Mouse (Mus musculus) neural tube, embryonic 15.5 days (tissue): ENCODE measurements around the gene Best3. TPM values are rescaled to one million over a fixed set of nuclear protein-coding genes. Genes with fewer than 3 reads are reported as not detected.
"Not testable (repeated sequence)": the region's sequence is repeated elsewhere in the genome, so short reads cannot be mapped to it uniquely, and the experiment has no call there.

Source experiments
- ATAC-seq: fragments of 200-750 bp; cut with Nextera tagmentation; 2 replicates; pipeline ENCODE4 v1.8.0; 2017; ENCODE audit warnings: mild to moderate bottlenecking, moderate TSS enrichment, moderate library complexity; ENCODE audit not compliant: low FRiP score
- H3K27ac ChIP-seq: fragments of 300-500 bp; sonication (generic); replicated peaks from 2 replicates; pipeline ENCODE4 v1.5.1; 2015; ENCODE audit warnings: mild to moderate bottlenecking, inconsistent platforms
- H3K27me3 ChIP-seq: fragments of 300-500 bp; sonication (generic); replicated peaks from 2 replicates; pipeline ENCODE4 v1.6.1; 2015; ENCODE audit warnings: inconsistent platforms
- H3K36me3 ChIP-seq: fragments of 300-500 bp; sonication (generic); 2 replicates; pipeline ENCODE4 v1.6.1; 2015; ENCODE audit warnings: inconsistent platforms
- H3K4me1 ChIP-seq: fragments of 300-500 bp; sonication (generic); 2 replicates; pipeline ENCODE4 v1.6.1; 2015; ENCODE audit warnings: inconsistent platforms
- H3K4me2 ChIP-seq: fragments of 300-500 bp; sonication (generic); 2 replicates; pipeline ENCODE4 v1.6.1; 2015; ENCODE audit warnings: inconsistent platforms, mild to moderate bottlenecking, moderate library complexity
- H3K4me3 ChIP-seq: fragments of 300-500 bp; sonication (generic); replicated peaks from 2 replicates; pipeline ENCODE4 v1.5.1; 2015; ENCODE audit warnings: mild to moderate bottlenecking, inconsistent platforms
- H3K9ac ChIP-seq: fragments of 300-500 bp; sonication (generic); replicated peaks from 2 replicates; pipeline ENCODE4 v1.6.1; 2015; ENCODE audit warnings: mild to moderate bottlenecking, inconsistent platforms
- H3K9me3 ChIP-seq: fragments of 300-500 bp; sonication (generic); replicated peaks from 2 replicates; pipeline ENCODE4 v1.6.1; 2016; ENCODE audit warnings: inconsistent platforms
- WGBS: fragments of 180-500 bp; shearing (Covaris S2); methylation state at CpG from one replicate; pipeline ENCODE4 v1.1.7; 2015; ENCODE audit warnings: mixed read lengths; 5-methylcytosine and 5-hydroxymethylcytosine counted together
- polyA plus RNA-seq: library from polyadenylated mRNA; unstranded; fragments of >200 nt; fragmentation: Nextera tagmentation; extraction: Ambion mirVana; gene quantifications from 2 replicates; pipeline ENCODE4 v1.2.1, GENCODE M21; 2015

Gene Best3
- polyA plus RNA-seq, 1 experiment from 2014 or later: 0.14 TPM

DNA sequence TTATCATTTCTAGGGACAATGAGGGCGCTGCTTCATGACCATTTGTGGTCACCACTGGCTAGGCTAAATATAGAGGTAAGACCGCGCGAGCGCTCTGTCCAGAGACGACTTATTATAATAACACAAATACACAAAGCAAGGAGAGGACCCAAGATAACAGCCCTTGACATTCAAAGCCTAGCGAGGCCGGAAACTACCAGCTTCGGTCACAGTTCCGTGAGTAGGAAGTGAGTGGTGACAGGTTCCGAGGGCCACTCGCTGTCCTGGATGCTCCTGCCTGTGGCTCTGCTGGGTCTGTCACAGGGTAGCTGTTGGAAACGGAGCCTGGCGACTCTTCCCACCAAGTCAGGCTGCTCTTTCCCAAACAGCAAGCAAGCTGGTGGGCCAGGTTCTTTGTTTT, 56.2 kb downstream of the Best3 start:
- 90% methylated on average over 14 of the region's 14 CpGs for WGBS
- H3K27me3 ChIP-seq: 0 out of 2 replicates have a peak, but pooled peaks cover 3% of the 10 kb centered on the region
- no peak overlapping the region for H3K9ac ChIP-seq
- no peaks in the 10 kb centered on the region for H3K36me3 ChIP-seq
- H3K4me3 ChIP-seq: no peak overlapping the region
- ATAC-seq: no peak
- peaks cover 9% of the 10 kb centered on the region; the same call in 1 of the 2 replicates for H3K4me1 ChIP-seq
- H3K4me2 ChIP-seq: no peak overlapping the region
- H3K27ac ChIP-seq: no peak overlapping the region
- H3K9me3 ChIP-seq: no peaks in the 10 kb centered on the region

DNA sequence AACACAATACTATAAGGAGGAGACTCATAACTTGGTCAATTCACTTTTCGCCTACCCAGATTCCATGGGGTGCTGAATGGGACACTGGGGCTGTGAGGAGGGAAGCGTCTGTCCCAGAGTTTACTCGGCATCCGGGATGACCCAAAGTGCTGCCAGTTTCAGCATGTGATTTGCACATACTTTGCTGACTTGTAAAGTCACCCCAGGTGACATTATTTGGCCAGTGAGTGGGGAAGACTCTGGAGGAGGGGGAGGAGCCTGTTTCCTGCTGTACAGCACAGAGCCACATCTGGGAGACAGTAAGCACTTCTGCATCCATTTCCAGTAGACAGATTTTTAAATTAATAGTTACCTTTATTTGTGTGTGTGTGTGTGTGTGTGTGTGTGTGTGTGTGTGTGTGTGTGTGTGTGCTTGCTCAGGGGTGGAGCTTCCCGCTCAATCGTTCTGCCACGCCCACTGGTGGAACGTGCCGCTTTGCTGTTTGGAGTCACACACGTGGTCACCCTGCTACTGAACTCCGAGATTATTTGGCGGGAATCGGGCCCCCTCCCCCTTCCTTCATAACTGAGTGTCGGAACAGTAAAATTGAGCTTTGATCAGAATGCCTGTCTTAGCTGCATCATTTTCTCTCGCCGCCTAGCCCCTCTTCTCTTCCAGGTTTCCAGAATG, 57.5 kb downstream of the Best3 start:
- not testable (repeated sequence) for ATAC-seq, H3K9ac ChIP-seq, H3K4me3 ChIP-seq, H3K27me3 ChIP-seq, H3K9me3 ChIP-seq, H3K36me3 ChIP-seq, H3K4me1 ChIP-seq, H3K27ac ChIP-seq
- H3K4me2 ChIP-seq: 0 out of 2 replicates have a peak overlapping the region, but pooled peaks have one; percentile 5
- WGBS: 55% methylated on average over 15 of the region's 16 CpGs

DNA sequence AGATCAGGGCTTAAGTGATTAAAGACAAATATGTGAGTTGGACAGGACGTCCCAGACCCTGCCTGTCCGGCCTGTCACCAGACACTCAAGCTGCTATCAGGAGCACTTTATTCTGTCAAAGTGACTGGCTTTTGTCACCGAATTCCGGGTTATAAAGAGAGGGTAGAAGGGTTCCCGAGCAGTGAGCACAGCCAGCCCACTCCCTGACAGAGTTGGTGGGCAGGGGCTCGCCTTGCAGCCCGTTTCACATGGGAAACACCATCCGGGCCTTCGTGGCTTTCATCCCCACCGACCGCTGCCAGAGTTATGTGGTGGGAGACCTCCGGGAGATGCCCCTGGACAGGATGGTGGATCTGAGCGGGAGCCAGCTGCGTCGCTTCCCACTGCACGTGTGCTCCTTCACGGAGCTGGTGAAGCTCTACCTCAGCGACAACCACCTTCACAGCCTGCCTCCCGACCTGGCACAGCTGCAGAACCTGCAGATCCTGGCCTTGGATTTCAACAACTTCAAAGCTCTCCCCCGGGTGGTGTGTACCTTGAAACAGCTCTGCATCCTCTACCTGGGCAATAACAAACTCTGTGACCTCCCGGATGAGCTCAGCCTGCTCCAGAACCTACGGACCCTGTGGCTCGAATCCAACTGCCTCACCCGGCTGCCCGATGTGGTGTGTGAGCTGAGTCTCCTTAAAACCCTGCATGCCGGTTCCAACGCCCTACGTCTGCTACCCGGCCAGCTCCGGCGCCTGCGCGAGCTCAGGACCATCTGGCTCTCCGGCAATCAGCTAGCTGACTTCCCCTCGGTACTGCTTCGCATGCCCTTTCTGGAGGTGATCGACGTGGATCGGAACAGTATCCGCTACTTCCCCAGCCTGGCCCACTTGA, 59.3 kb downstream of the Best3 start, which contains the start of gene Lrrc10:
Lrrc10 (plus strand) TSS at position 167 of the 882 bp plus-strand sequence.
- Histone ChIP-seq H3K36me3 (peaks cover 12% of the 10 kb centered on the region), H3K4me3 (0 out of 2 replicates have a peak within 1 kb of the TSS, but pooled peaks have one; percentile 5), H3K27me3 (0 out of 2 replicates have a peak, but pooled peaks cover 3% of the 10 kb centered on the region), H3K9me3 (no peaks in the 10 kb centered on the region), H3K27ac (no peak within 1 kb of the TSS), H3K4me1 (peaks cover 9% of the 10 kb centered on the region; the same call in 1 of the 2 replicates), H3K9ac (peak within 1 kb of the TSS; percentile 17; the same call in 1 of the 2 replicates), H3K4me2 (peak within 1 kb of the TSS; percentile 45)
- peak; percentile 53; the same call in 1 of the 2 replicates for ATAC-seq
- 35% methylated on average over 40 of the region's 40 CpGs for WGBS

DNA sequence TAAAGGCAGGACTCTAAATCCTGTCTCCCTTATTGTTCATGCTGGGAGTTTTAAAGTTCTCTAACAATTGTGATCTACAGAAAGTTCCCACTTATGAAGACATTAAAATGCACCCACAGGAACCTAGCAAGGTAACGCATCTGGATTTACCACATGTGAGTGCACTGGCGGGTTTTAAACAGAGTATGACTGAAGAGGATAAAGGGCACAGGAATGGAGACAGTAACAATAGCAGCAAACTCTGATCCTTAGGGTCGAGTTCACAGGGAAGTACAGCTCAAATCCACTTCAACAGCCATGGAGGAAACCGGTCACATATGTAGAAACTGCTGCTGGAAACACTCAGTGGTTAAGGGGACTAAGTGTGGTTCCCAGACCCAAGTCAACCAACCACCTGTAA, 63.1 kb downstream of the Best3 start:
- peaks cover 48% of the 10 kb centered on the region for H3K36me3 ChIP-seq

DNA sequence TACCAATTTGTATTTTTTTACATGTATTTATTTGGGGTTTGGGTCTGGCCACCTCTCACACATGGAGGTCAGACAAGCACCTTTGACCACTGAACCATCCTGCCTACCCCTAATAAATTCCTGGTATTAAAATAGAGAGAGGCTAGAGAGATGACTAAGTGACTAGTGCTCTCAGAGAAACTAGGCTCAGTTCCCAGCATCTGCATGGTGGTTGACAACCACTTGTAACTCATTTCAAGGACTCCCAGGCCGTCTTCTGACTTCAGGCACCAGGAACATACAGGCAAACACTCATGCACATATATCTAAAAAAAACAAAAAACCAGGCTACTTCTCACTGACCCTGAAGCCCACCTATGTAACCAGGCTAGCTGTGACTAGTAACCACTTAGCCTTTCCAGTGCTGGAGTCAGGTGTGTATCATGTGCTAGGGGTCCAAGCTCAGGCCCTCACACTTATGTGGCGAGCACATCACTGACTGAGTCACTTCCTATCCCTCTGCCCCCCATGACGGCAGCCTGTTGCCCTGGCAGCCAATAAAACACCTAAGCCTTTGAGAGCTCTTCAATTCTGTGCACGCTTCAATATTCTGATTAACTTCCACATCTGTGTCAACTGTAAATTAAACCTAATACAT, 64.0 kb downstream of the Best3 start:
- WGBS: 72% methylated on average over 4 of the region's 4 CpGs
- no peak overlapping the region for H3K27ac ChIP-seq
- H3K36me3 ChIP-seq: peaks cover 57% of the 10 kb centered on the region
- no peak overlapping the region for H3K4me3 ChIP-seq
- H3K9ac ChIP-seq: no peak overlapping the region
- H3K4me2 ChIP-seq: no peak overlapping the region
- ATAC-seq: no peak
- peaks cover 9% of the 10 kb centered on the region; the same call in 1 of the 2 replicates for H3K4me1 ChIP-seq
- H3K27me3 ChIP-seq: no peaks in the 10 kb centered on the region
- H3K9me3 ChIP-seq: no peaks in the 10 kb centered on the region

More for the DNA sequence above, 63.1 kb downstream of the Best3 start:
- H3K4me3 ChIP-seq: no peak overlapping the region
- 74% methylated on average over 4 of the region's 4 CpGs for WGBS
- H3K9me3 ChIP-seq: no peaks in the 10 kb centered on the region
- peaks cover 9% of the 10 kb centered on the region; the same call in 1 of the 2 replicates for H3K4me1 ChIP-seq
- H3K4me2 ChIP-seq: no peak overlapping the region
- H3K9ac ChIP-seq: no peak overlapping the region
- no peak overlapping the region for H3K27ac ChIP-seq
- 0 out of 2 replicates have a peak, but pooled peaks cover 3% of the 10 kb centered on the region for H3K27me3 ChIP-seq
- no peak for ATAC-seq

DNA sequence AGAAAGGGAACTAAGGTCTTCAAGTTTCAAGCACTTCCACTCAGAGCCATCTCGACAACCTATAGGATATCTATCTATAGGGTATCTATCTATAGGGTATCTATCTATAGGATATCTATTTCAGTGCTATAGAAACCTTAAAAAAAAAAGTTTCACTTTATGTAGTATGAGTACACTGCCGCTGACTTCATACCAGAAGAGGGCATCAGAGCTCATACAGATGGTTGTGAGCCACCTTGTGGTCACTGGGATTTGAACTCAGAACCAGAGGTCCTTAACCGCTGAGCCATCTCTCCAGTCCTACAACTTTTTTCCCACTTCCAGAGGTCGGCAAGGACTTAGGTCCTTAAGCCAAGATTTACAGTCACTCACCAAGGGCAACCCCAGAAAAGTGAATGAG, 69.6 kb downstream of the Best3 start:
- H3K4me2 ChIP-seq: no peak overlapping the region
- H3K27me3 ChIP-seq: no peaks in the 10 kb centered on the region
- no peaks in the 10 kb centered on the region for H3K9me3 ChIP-seq
- no peak overlapping the region for H3K9ac ChIP-seq
- H3K36me3 ChIP-seq: peaks cover 93% of the 10 kb centered on the region
- 92% methylated on average over 4 of the region's 4 CpGs for WGBS
- peaks cover 14% of the 10 kb centered on the region for H3K4me1 ChIP-seq
- ATAC-seq: no peak
- no peak overlapping the region for H3K4me3 ChIP-seq
- H3K27ac ChIP-seq: no peak overlapping the region

DNA sequence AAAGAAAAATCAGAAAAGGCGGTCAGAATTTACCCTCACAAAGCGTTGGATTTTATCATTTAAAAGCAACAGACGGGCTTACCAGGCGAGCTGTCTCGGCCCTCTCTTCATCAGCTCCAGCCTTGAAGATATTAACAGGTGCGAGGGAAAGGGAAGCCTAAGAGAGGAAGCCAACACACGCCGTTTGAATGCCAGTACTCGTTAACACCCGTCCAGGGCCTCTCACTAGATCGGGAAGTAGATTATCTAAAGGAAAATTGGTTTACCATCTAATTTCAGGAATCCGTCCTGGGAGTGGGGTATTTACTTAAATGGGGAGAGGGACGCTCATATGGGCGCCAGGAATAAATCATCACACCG, 76.8 kb downstream of the Best3 start:
- Histone ChIP-seq H3K4me1 (peaks cover 20% of the 10 kb centered on the region), H3K4me2 (peak overlapping the region; percentile 67), H3K4me3 (peak overlapping the region; percentile 98), H3K27me3 (no peaks in the 10 kb centered on the region), H3K9ac (peak overlapping the region; percentile 83), H3K36me3 (peaks cover 37% of the 10 kb centered on the region), H3K9me3 (no peaks in the 10 kb centered on the region), H3K27ac (peak overlapping the region; percentile 90)
- 4% methylated on average over 15 of the region's 15 CpGs for WGBS
- ATAC-seq: no peak

DNA sequence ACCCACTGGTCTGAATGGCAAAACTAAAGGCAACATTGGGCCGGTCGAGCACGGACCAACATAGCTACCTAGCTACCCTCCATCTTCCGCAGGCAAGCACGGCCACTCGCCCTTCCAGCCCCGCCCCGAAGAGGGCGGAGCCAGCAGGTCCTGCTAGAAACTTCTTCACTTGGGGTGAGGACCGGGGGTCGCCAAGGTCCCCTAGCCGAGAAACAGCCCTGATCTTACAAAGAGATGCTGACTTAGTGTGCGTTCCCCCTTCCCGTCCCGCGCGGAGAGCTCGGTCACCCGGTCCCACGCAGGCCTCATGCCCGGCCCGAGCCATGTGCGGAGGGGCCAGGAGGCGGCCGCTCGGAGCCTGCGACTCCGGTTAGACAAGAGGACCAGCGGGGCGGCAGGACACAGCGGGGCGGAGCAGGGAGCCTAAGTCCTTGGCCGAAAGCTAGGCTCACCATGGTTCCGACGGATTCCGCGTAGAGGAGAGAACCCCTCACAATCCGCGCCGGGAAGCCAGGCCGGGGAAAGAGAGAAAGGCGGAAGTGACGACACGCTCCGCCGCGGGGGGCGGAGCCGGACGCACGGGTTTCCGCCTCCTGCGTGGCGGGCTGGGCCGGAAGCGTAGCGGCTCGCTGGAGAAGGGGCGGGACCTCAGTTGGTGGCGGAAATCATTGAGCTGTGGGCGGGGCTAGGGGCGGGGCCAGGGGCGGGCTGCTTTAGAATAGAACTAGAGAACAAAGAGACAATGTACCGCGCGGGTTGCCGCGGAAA, 77.3 kb downstream of the Best3 start, which contains the start of gene Cct2:
Cct2 (minus strand) TSS at position 561 of the 768 bp plus-strand sequence.
- peak within 1 kb of the TSS; percentile 83 for H3K9ac ChIP-seq

DNA sequence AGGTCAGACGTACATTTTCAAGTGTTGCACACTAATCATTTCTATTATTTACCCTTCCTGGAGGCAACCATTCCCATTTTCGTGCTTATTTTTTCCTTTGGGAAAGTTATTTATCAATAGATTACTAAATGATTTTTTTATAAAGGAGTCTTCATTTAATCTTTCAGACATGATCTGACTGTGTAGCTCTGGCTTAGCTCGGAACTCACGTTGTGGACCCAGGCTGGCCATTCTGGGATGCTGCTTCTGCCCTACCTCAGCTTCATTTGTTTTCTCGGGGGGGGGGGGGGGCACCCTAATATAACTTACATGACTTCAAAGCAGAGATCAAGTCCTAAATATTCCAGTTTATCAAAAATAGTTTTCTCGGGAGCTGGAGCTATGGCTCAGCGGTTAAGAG, 78.0 kb downstream of the Best3 start:
- Histone ChIP-seq H3K27ac (peak overlapping the region; percentile 84), H3K27me3 (no peaks in the 10 kb centered on the region), H3K4me2 (peak overlapping the region; percentile 67), H3K4me1 (peaks cover 14% of the 10 kb centered on the region), H3K36me3 (peaks cover 27% of the 10 kb centered on the region), H3K9ac (peak overlapping the region; percentile 34; the same call in 1 of the 2 replicates), H3K4me3 (peak overlapping the region; percentile 98), H3K9me3 (no peaks in the 10 kb centered on the region)
- ATAC-seq: peak; percentile 56
- WGBS: 9% methylated on average over 7 of the region's 7 CpGs

More for the DNA sequence above, 77.3 kb downstream of the Best3 start, which contains the start of gene Cct2:
- peak within 1 kb of the TSS; percentile 67 for H3K4me2 ChIP-seq
- ATAC-seq: peak; percentile 96
- no peaks in the 10 kb centered on the region for H3K27me3 ChIP-seq
- peak within 1 kb of the TSS; percentile 90 for H3K27ac ChIP-seq
- peaks cover 34% of the 10 kb centered on the region for H3K36me3 ChIP-seq
- no peaks in the 10 kb centered on the region for H3K9me3 ChIP-seq
- peaks cover 20% of the 10 kb centered on the region for H3K4me1 ChIP-seq
- whole genome bisulfite sequencing: under 1% methylated on average over 67 of the region's 68 CpGs
- peak within 1 kb of the TSS; percentile 98 for H3K4me3 ChIP-seq

DNA sequence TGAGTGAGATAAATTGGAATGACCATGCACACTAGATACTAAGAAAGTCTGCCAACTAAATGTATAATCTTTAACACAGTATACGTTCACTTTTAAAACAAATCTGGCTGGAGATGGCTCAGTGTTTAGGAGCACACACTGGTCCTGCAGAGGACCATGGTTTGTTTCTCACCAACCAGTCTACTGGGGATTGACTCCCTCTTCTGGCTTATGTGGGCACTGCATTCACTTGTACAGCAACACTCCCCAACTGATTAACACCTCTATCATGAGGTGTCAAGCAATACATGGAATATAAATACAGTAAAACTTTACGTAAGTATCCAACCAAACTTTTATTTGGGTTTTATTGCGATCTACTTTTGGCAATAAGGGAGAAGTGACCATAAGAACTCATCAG, 83.0 kb downstream of the Best3 start:
- no peak overlapping the region for H3K4me3 ChIP-seq
- peaks cover 30% of the 10 kb centered on the region for H3K36me3 ChIP-seq
- ATAC-seq: no peak
- no peaks in the 10 kb centered on the region for H3K9me3 ChIP-seq
- no peaks in the 10 kb centered on the region for H3K4me1 ChIP-seq
- H3K4me2 ChIP-seq: no peak overlapping the region
- no peaks in the 10 kb centered on the region for H3K27me3 ChIP-seq
- no peak overlapping the region for H3K9ac ChIP-seq
- WGBS: 96% methylated on average over 3 of the region's 3 CpGs
- no peak overlapping the region for H3K27ac ChIP-seq
